In genomic region chr17:27650586-27650985, GRCm38 (mm10) we compare ENCODE assay signal across 22 mouse cellular contexts. TPM values are rescaled to one million over a fixed set of nuclear protein-coding genes. Genes with fewer than 3 reads are reported as not detected.
A peak's percentile ranks its signal among the peaks of the same experiment; 100 is the strongest.
DNase-seq lines count a peak whose midpoint lies in the region; ATAC-seq and TF ChIP-seq lines count a peak whose summit lies in the region.
"Had no signal": no experiment of that assay in that cellular context is flagged by ENCODE, and none has a peak within 500 bp of the region (broad histone marks: within the 10 kb centered on the region; RNA-seq: fewer than 3 reads in every experiment).

No protein-coding gene starts in this region.

- H3K27ac ChIP-seq in liver, adult 2 months (replicated peaks; ENCODE audit: insufficient read depth, low read depth, low read length), result peak overlapping the region; percentile 70
- no peak overlapping the region for H3K27ac ChIP-seq in hindbrain, embryonic 11.5 days (ENCODE audit: low read depth, low read length)
- H3K27ac ChIP-seq: forebrain, embryonic 10.5 days; hindbrain, embryonic 13.5 days; liver, embryonic 13.5 days; macrophage had no signal

- peak; percentile 55 for DNase-seq in cerebellum, adult 18-20 months
- no peak for DNase-seq in cerebellum, adult 11 months
- peak; percentile 88 for DNase-seq in liver, adult 2 months (ENCODE audit: extremely low read depth, low read depth, low spot score)
- no peak for DNase-seq in liver
- peak; percentile 70 for DNase-seq in kidney, postnatal 14 days
- no peak for DNase-seq in left cerebral cortex, postnatal 10 days (ENCODE audit: extremely low spot score in 1 of 2, low spot score in 2 of 2)
- DNase-seq in hindbrain, embryonic 11.5 days (ENCODE audit: low spot score), result no peak
- DNase-seq: forebrain, postnatal 0 days had no signal

- ATAC-seq in hindbrain, embryonic 11.5 days (ENCODE audit: low FRiP score), result no peak
- ATAC-seq: forebrain, postnatal 0 days had no signal

- H3K79me2 ChIP-seq in liver, adult 2 months (ENCODE audit: control insufficient read depth, insufficient read depth, low read length), result no peaks in the 10 kb centered on the region

- H3K4me3 ChIP-seq in liver, adult 2 months (ENCODE audit: insufficient read depth, low read depth, low read length), result no peak overlapping the region
- no peak overlapping the region for H3K4me3 ChIP-seq in hindbrain, embryonic 11.5 days (ENCODE audit: low read depth, low read length)
- H3K4me3 ChIP-seq: forebrain, embryonic 10.5 days; heart, embryonic 12.5 days; hindbrain, embryonic 13.5 days; liver, embryonic 13.5 days had no signal

- intact Hi-C loops in left cerebral cortex, postnatal 10 days (cut with DNase I), result no loop called here

- H3K27me3 ChIP-seq in liver, adult 2 months (ENCODE audit: control insufficient read depth, insufficient read depth, low read length), result peaks cover 7% of the 10 kb centered on the region; the same call in 1 of the 2 replicates
- H3K27me3 ChIP-seq in hindbrain, embryonic 11.5 days (ENCODE audit: control insufficient read depth, insufficient read depth, low read length), result peaks cover 7% of the 10 kb centered on the region; the same call in 1 of the 2 replicates

- H3K9ac ChIP-seq in liver, adult 2 months (ENCODE audit: low read depth, low read length), result peak overlapping the region; percentile 50; the same call in 1 of the 2 replicates
- no peak overlapping the region for H3K9ac ChIP-seq in hindbrain, embryonic 11.5 days (ENCODE audit: low read depth, low read length)
- H3K9ac ChIP-seq: forebrain, postnatal 0 days; heart, embryonic 12.5 days; hindbrain, embryonic 13.5 days; liver, embryonic 13.5 days had no signal

- H3K4me1 ChIP-seq in liver, adult 2 months (ENCODE audit: control insufficient read depth, insufficient read depth, low read length), result peaks cover 8% of the 10 kb centered on the region; the same call in 1 of the 2 replicates
- H3K4me1 ChIP-seq in hindbrain, embryonic 11.5 days (replicated peaks; ENCODE audit: control insufficient read depth, insufficient read depth, low read length), result peaks cover 4% of the 10 kb centered on the region; the same call in 1 of the 2 replicates

- WGBS in liver, adult 2 months, result 31% methylated on average over 13 of the region's 13 CpGs
- WGBS in hindbrain, embryonic 11.5 days, result 77% methylated on average over 13 of the region's 13 CpGs

- H3K36me3 ChIP-seq in liver, adult 2 months (ENCODE audit: control insufficient read depth, insufficient read depth, low read length), result no peaks in the 10 kb centered on the region
- no peaks in the 10 kb centered on the region for H3K36me3 ChIP-seq in hindbrain, embryonic 11.5 days (ENCODE audit: control insufficient read depth, insufficient read depth, low read length)
- H3K36me3 ChIP-seq: forebrain, embryonic 10.5 days; heart, embryonic 12.5 days; hindbrain, embryonic 13.5 days; liver, embryonic 13.5 days had no signal

- no peak for TF ChIP-seq POLR2A in liver, adult 2 months (IDR thresholded peaks at IDR 0.05; ENCODE audit: extremely low read depth, insufficient read depth, low read length)

- no peak overlapping the region for H3K4me2 ChIP-seq in hindbrain, embryonic 11.5 days (replicated peaks; ENCODE audit: low read depth, low read length)
- H3K4me2 ChIP-seq: heart, embryonic 12.5 days; hindbrain, embryonic 13.5 days; liver, embryonic 13.5 days; midbrain, embryonic 11.5 days had no signal

- no peaks in the 10 kb centered on the region for H3K9me3 ChIP-seq in hindbrain, embryonic 11.5 days (ENCODE audit: control insufficient read depth, low read length)
- H3K9me3 ChIP-seq: forebrain, embryonic 10.5 days; hindbrain, embryonic 13.5 days; liver, embryonic 13.5 days had no signal

- no peak for TF ChIP-seq CTCF in liver, adult 2 months (IDR thresholded peaks at IDR 0.05; ENCODE audit: low read depth, low read length)

RNA-seq across cellular contexts. Expression of gene Pacsin1, which starts 4.7 kb away (rescaled TPM):
- 0.27 TPM in 1 of 2 replicates, not detected in the other for total RNA-seq in liver, adult 2 months (2014; rRNA removed)
- 0.16 and 0.23 TPM in 2 replicates for polyA plus RNA-seq in liver, adult 2 months (2012; rRNA removed)
- total RNA-seq in left cerebral cortex, postnatal 10 days (2021), result 100 to 1,000 TPM; 204 to 211 TPM
- 3.5 and 3.7 TPM in 2 replicates for polyA plus RNA-seq in hindbrain, embryonic 11.5 days (2014; fragmentation: Nextera tagmentation; extraction: Ambion mirVana)

RNA-seq across cellular contexts. Expression of gene Rps10, which starts 14.1 kb away (rescaled TPM):
- 416 and 461 TPM in 2 replicates for total RNA-seq in liver, adult 2 months (2014; rRNA removed)
- polyA plus RNA-seq in liver, adult 2 months (2012; rRNA removed), result 407 and 437 TPM in 2 replicates
- 100 to 1,000 TPM; 503 to 512 TPM for total RNA-seq in left cerebral cortex, postnatal 10 days (2021)
- polyA plus RNA-seq in hindbrain, embryonic 11.5 days (2014; fragmentation: Nextera tagmentation; extraction: Ambion mirVana), result 817 and 827 TPM in 2 replicates

RNA-seq across cellular contexts. Expression of gene RPS10-NUDT3, which starts 15.6 kb away (rescaled TPM):
- total RNA-seq in liver, adult 2 months (2014; rRNA removed), result not detected in 2 replicates
- polyA plus RNA-seq in liver, adult 2 months (2012; rRNA removed), result not detected in 2 replicates
- not detected for total RNA-seq in left cerebral cortex, postnatal 10 days (2021)
- polyA plus RNA-seq in hindbrain, embryonic 11.5 days (2014; fragmentation: Nextera tagmentation; extraction: Ambion mirVana), result not detected in 2 replicates
- total RNA-seq: adrenal gland, adult 18-20 months; forebrain, postnatal 0 days; heart, postnatal 14 days; left cerebral cortex, adult 18-20 months; left cerebral cortex, postnatal 4 days had no signal
- polyA plus RNA-seq: forebrain, embryonic 10.5 days; forebrain, postnatal 0 days; gonadal fat pad, adult 2 months; heart, embryonic 12.5 days; hindbrain, embryonic 13.5 days; intestine, embryonic 14.5 days; liver, embryonic 13.5 days; lung, embryonic 16.5 days; macrophage; midbrain, embryonic 11.5 days; testis, adult 2 months had no signal

RNA-seq across cellular contexts. Expression of gene Nudt3, which starts 27.3 kb away (rescaled TPM):
- total RNA-seq in liver, adult 2 months (2014; rRNA removed), result 19.5 and 21.1 TPM in 2 replicates
- 23.5 and 25.5 TPM in 2 replicates for polyA plus RNA-seq in liver, adult 2 months (2012; rRNA removed)
- 100 to 1,000 TPM; 497 to 524 TPM for total RNA-seq in left cerebral cortex, postnatal 10 days (2021)
- 53.3 and 61.2 TPM in 2 replicates for polyA plus RNA-seq in hindbrain, embryonic 11.5 days (2014; fragmentation: Nextera tagmentation; extraction: Ambion mirVana)

Comparison
In these comparisons a context has a peak if more than half of its experiments do, and no peak if none do; other contexts are left out.
1. DNase-seq: peak in cerebellum, adult 18-20 months (2 of 2), liver, adult 2 months (single experiment) and kidney, postnatal 14 days (single experiment); none in cerebellum, adult 11 months (single experiment), liver (single experiment), left cerebral cortex, postnatal 10 days (0 of 2) and hindbrain, embryonic 11.5 days (single experiment).
2. RNA of gene Pacsin1, which starts 4.7 kb away (total RNA-seq): 204 to 211 TPM in left cerebral cortex, postnatal 10 days; 0.27 TPM in liver, adult 2 months; every median in the first group is over 100 times any median in the second.